Mouse (Mus musculus): ENCODE results near the gene Spopl. TPM values are rescaled to one million over a fixed set of nuclear protein-coding genes. Genes with fewer than 3 reads are reported as not detected.
A peak's percentile ranks its signal among the peaks of the same experiment; 100 is the strongest.
"Not testable (repeated sequence)": the region's sequence is repeated elsewhere in the genome, so short reads cannot be mapped to it uniquely, and the experiment has no call there.

The Spopl gene
- 5.5 and 7.1 TPM in 2 replicates for polyA plus RNA-seq (2012; rRNA removed)

DNA sequence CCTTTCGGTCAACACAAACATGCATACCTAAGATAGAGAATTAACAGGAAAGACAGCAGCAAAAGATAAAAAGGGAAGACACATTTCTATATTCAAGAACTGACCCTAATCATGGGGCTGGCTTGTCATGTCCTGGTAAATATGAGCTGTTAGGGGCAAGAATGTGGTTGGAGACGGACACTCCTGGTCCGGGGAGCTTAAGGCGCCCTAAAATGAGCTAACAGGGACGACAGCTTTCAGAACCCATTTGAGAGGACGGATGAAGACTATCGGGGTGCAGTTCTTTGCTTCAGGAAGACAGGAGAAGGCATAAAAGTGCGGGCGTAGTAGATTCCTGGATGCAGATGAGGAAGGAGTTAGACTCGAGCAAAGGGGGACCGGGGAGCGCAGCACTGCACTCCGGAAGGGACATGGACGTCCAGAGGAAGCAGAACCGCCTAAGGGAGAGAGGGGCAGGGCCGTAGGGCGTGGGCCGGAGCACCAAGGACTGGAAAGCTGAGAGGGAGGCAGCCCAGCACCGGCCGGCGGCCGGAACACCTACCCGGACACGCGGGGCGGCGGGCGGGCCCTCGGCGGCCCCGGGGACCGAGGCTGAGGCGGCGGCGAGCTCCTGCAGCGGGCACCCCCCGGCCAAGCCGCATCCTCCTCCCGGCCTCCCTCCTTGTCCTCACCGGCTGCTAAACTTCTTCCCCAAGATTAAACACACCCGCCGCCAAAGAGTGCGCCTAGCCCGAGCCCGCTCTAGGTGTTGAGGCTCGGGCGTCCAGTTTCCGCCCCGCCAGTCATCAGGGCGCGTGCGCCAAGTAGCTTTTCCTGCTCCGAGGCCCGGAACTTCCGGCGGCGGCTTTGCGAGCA, at the start of gene Spopl:
Gene Spopl (minus strand): TSS at position 805 of the 855 bp plus-strand sequence.
- TF ChIP-seq POLR2A (IDR thresholded peaks at IDR 0.05; ENCODE audit: borderline replicate concordance, extremely low read depth, low read depth, low read length), result peak; percentile 54; the same call in 1 of the 2 replicates
- no peak for TF ChIP-seq CTCF (IDR thresholded peaks at IDR 0.05; ENCODE audit: insufficient read depth, low read length)
- 3% methylated on average over 58 of the region's 58 CpGs for WGBS
- DNase-seq, result peak; percentile 81
- peaks cover 5% of the 10 kb centered on the region for H3K4me1 ChIP-seq (ENCODE audit: control insufficient read depth, insufficient read depth, low read length)
- peak within 1 kb of the TSS; percentile 88 for H3K4me3 ChIP-seq (replicated peaks; ENCODE audit: extremely low read depth, low read depth, low read length)

DNA sequence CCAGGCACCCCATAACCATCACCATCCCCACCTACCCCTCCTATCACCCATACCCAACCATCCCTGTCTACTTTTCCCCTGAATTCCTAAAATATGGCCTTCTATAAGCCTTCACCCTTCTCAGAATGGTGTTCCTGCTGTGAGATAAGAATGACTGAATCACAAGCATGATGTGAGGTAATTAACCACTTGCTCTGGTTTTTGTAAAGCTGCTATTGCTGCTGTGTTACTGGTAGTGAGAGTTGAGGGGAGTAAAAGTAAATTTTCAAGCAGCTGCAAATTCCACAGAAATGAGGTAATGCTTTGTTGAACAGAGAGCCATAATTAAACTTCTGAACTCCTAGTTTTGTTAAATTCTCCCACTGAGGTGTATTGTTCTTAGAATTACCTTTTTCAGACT, 48.2 kb upstream of the Spopl start:
- Histone ChIP-seq H3K4me3 (replicated peaks; ENCODE audit: extremely low read depth, low read depth, low read length) (no peak overlapping the region), H3K4me1 (ENCODE audit: control insufficient read depth, insufficient read depth, low read length) (no peaks in the 10 kb centered on the region)
- no peak for TF ChIP-seq CTCF (IDR thresholded peaks at IDR 0.05; ENCODE audit: insufficient read depth, low read length)
- no peak for TF ChIP-seq POLR2A (IDR thresholded peaks at IDR 0.05; ENCODE audit: borderline replicate concordance, extremely low read depth, low read depth, low read length)
- DNase-seq, result no peak

DNA sequence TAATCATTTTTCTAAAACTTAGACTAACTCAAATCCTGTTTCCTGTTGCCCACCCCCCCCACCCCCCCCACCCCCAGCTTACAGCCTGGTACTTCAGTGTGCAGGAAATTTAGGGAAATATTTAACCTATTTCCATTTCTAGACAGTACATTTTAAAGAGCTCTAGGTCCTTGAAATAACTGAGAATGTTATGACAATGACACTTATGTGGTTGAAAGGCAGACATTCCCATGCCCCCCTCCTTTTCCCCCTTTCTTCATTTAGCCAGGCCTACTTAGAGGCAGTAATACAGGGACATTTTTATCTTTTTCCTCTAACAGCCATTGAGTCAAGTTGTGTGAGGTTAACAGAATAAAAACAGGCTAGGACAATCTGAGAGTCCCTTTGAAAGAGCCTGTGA, 46.1 kb upstream of the Spopl start:
- Histone ChIP-seq H3K4me3 (replicated peaks; ENCODE audit: extremely low read depth, low read depth, low read length) (no peak overlapping the region), H3K4me1 (ENCODE audit: control insufficient read depth, insufficient read depth, low read length) (no peaks in the 10 kb centered on the region)
- no peak for DNase-seq
- TF ChIP-seq POLR2A (IDR thresholded peaks at IDR 0.05; ENCODE audit: borderline replicate concordance, extremely low read depth, low read depth, low read length) (no peak), CTCF (IDR thresholded peaks at IDR 0.05; ENCODE audit: insufficient read depth, low read length) (no peak)

DNA sequence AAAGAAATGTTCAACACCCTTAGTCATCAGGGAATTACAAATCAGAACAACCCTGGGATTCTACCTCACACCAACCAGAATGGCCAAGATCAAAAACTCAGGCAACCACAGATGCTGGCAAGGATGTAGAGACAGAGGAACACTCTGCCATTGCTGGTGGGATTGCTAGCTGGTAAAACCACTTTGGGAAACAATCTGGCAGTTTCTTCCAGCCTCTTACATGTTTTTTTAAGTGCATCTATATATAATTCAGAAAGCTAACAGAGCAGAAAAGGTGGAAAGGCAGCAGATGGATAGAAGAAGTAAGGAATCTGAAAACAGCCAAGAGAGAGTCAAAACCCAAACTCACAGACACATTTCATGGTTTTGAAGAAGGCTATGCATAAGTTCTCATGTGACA, 33.5 kb upstream of the Spopl start:
- DNase-seq, result no peak
- H3K4me1 ChIP-seq (ENCODE audit: control insufficient read depth, insufficient read depth, low read length), result no peaks in the 10 kb centered on the region
- no peak overlapping the region for H3K4me3 ChIP-seq (replicated peaks; ENCODE audit: extremely low read depth, low read depth, low read length)
- TF ChIP-seq CTCF (IDR thresholded peaks at IDR 0.05; ENCODE audit: insufficient read depth, low read length), result no peak
- no peak for TF ChIP-seq POLR2A (IDR thresholded peaks at IDR 0.05; ENCODE audit: borderline replicate concordance, extremely low read depth, low read depth, low read length)

DNA sequence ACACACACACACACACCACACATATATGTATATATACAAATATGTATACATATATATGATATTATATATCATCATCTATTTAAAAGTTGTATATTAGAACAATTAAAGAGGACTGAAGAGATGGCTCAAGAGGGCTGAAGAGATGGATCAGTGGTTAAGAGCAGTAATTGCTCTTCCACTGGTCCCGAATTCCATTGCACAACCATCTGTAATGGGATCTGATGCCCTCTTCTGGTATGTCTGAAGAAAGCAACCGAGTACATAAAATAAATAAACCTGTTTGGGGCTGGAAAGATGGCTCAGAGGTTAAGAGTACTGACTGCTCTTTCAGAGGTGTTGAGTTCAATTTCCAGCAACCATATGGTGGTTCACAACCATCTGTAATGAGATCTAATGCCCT, 16.9 kb upstream of the Spopl start:
- WGBS, result 31% methylated on average over 2 of the region's 2 CpGs
- Histone ChIP-seq H3K4me1 (ENCODE audit: control insufficient read depth, insufficient read depth, low read length) (no peaks in the 10 kb centered on the region), H3K4me3 (replicated peaks; ENCODE audit: extremely low read depth, low read depth, low read length) (no peak overlapping the region)
- no peak for TF ChIP-seq POLR2A (IDR thresholded peaks at IDR 0.05; ENCODE audit: borderline replicate concordance, extremely low read depth, low read depth, low read length)
- TF ChIP-seq CTCF (IDR thresholded peaks at IDR 0.05; ENCODE audit: insufficient read depth, low read length), result no peak
- no peak for DNase-seq

DNA sequence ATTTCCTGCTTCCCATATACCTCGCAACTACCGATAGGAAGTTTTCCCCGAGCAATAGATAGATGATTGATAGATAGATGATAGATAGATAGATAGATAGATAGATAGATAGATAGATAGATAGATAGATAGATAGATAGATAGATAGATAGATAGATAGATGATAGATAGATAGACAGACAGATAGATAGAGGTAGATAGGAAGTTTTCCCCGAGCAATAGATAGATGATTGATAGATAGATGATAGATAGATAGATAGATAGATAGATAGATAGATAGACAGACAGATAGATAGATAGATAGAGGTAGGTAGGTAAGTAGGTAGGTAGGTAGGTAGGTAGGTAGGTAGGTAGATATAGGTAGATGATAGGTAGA, 239 bp upstream of the Spopl start:
- 16% methylated on average over 4 of the region's 4 CpGs for WGBS
- H3K4me3 ChIP-seq (replicated peaks; ENCODE audit: extremely low read depth, low read depth, low read length), result peak overlapping the region; percentile 88
- not testable (repeated sequence) for DNase-seq; H3K4me1 ChIP-seq (ENCODE audit: control insufficient read depth, insufficient read depth, low read length)

DNA sequence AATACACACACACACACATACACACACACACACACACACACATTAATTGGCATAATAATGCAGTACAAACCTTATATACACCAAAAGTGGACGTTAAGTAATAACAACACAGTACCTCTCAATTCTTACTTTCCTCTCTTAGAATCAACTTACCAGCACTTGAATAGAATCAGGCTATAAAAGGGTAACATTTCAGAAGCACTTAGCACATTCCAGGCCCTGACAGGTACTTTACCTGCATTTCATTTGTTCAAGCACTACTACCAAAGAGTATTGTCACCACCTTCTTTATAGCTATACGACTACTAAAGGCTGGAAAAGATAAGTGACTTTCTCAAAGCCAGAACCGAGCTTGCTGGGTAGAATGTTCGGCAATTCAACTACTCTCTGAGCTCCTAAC, 1.3 kb downstream of the Spopl start:
- no peak for DNase-seq
- Histone ChIP-seq H3K4me1 (ENCODE audit: control insufficient read depth, insufficient read depth, low read length) (peaks cover 5% of the 10 kb centered on the region), H3K4me3 (replicated peaks; ENCODE audit: extremely low read depth, low read depth, low read length) (peak overlapping the region; percentile 10)
- 58% methylated on average over 4 of the region's 4 CpGs for WGBS
- TF ChIP-seq POLR2A (IDR thresholded peaks at IDR 0.05; ENCODE audit: borderline replicate concordance, extremely low read depth, low read depth, low read length) (no peak), CTCF (IDR thresholded peaks at IDR 0.05; ENCODE audit: insufficient read depth, low read length) (no peak)

DNA sequence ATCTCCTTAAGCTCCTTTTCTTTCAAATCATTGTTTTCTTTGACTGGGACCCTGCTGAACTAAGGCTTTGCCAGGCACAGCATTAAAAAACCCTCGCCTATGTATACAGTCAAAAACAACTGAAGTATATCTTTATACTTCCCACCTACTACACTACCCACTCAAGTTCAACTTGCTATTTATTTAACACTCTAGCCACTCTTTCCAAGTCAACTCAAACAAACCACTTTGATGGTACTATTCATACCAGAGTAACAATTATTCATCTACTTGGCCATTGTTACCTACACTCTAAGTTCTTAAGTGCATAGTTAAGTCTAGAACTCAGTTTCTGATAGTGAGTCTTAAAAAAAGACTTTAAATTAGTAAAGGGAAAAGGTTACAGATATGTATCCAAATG, 3.1 kb downstream of the Spopl start:
- no peak for DNase-seq
- TF ChIP-seq CTCF (IDR thresholded peaks at IDR 0.05; ENCODE audit: insufficient read depth, low read length) (no peak), POLR2A (IDR thresholded peaks at IDR 0.05; ENCODE audit: borderline replicate concordance, extremely low read depth, low read depth, low read length) (no peak)
- 88% methylated on average over 1 of the region's 1 CpGs for WGBS
- Histone ChIP-seq H3K4me3 (replicated peaks; ENCODE audit: extremely low read depth, low read depth, low read length) (no peak overlapping the region), H3K4me1 (ENCODE audit: control insufficient read depth, insufficient read depth, low read length) (peaks cover 8% of the 10 kb centered on the region)

DNA sequence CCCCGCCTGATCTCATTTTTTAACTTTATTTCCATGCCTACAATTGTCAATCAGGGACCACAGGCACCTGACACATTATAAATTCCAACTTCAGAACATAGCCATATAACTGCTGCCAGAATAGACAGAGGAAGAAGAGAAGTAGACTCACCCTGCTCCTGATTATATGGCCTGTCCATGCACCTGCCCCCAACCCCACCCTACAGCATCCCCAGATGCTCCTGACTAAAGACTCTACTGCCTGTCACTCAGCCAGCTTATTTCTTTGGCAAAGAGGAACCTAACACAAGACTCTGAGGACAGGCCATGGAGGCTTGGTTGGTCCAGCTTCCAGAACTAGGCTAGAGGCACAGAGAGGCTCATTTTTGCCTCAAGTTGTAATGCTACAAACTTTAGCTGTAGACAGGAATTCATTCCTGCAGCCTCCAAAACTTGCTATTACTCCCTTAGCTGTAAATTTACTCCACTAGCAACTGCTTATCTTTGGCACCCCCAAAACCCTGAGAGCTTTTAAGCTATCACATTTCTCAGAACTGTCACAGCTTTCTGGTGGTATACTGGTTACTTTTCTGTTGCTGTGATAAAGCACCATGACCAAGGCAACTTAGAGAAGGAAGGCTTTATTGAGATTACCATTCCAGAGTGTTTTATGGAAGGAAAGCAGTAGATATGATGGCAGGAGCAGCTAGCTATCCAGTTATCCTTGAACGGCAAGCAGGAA, 6.7 kb downstream of the Spopl start:
- no peak overlapping the region for H3K4me3 ChIP-seq (replicated peaks; ENCODE audit: extremely low read depth, low read depth, low read length)
- no peak for DNase-seq
- TF ChIP-seq POLR2A (IDR thresholded peaks at IDR 0.05; ENCODE audit: borderline replicate concordance, extremely low read depth, low read depth, low read length) (no peak), CTCF (IDR thresholded peaks at IDR 0.05; ENCODE audit: insufficient read depth, low read length) (no peak)
- H3K4me1 ChIP-seq (ENCODE audit: control insufficient read depth, insufficient read depth, low read length), result peaks cover 8% of the 10 kb centered on the region
- 79% methylated on average over 2 of the region's 2 CpGs for WGBS

DNA sequence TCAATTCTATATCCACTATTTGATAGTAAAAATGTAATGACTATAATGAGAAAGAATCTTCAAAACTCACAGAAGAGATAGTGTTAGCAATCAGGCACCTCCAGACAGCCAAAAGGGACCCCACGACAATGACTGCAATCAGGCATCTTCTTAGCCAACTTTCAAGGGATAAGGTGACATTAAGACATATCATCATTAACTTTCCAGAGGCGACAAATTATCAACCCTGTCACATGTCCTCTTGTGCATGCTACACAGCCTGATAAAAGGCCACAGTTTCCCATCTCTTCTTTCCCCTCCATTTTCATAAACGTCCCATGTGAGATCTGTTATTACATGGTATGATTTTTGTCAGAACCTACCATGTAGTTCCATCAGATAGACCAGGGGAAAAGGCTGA, 9.0 kb downstream of the Spopl start:
- WGBS, result 90% methylated on average over 3 of the region's 3 CpGs
- DNase-seq, result no peak
- Histone ChIP-seq H3K4me3 (replicated peaks; ENCODE audit: extremely low read depth, low read depth, low read length) (no peak overlapping the region), H3K4me1 (ENCODE audit: control insufficient read depth, insufficient read depth, low read length) (peaks cover 2% of the 10 kb centered on the region; the same call in 1 of the 2 replicates)
- TF ChIP-seq CTCF (IDR thresholded peaks at IDR 0.05; ENCODE audit: insufficient read depth, low read length) (no peak), POLR2A (IDR thresholded peaks at IDR 0.05; ENCODE audit: borderline replicate concordance, extremely low read depth, low read depth, low read length) (no peak)

All from lung, adult 2 months (tissue).